Mouse (Mus musculus): ENCODE data around the gene Nrg3.

- TF ChIP-seq POLR2A (IDR thresholded peaks at IDR 0.05; ENCODE audit: borderline replicate concordance, low read depth, low read length) (no peak), CTCF (IDR thresholded peaks at IDR 0.05; ENCODE audit: low read depth, low read length) (no peak)
These were observed 977.9 kb downstream of the Nrg3 start for GRCm38 (mm10) chr14:38494970-38495369.

All from bone marrow macrophage, adult 2 months (primary cell).